Mouse (Mus musculus) forebrain, embryonic 16.5 days (tissue): ENCODE data around the gene Prkag3. TPM values are rescaled to one million over a fixed set of nuclear protein-coding genes. Genes with fewer than 3 reads are reported as not detected.

Experiments
- ATAC-seq: fragments of 200-750 bp; cut with Nextera tagmentation; 2 replicates; pipeline ENCODE4 v1.8.0; 2017; ENCODE audit warnings: mild to moderate bottlenecking, moderate library complexity
- H3K27ac ChIP-seq: fragments of 300-500 bp; sonication (generic); 2 replicates; pipeline ENCODE4 v1.5.1; 2014; ENCODE audit warnings: low read length, control low read depth
- H3K27me3 ChIP-seq: fragments of 300-500 bp; sonication (generic); replicated peaks from 2 replicates; pipeline ENCODE4 v1.6.1; 2014; ENCODE audit warnings: low read length; ENCODE audit not compliant: control insufficient read depth, insufficient read depth
- H3K36me3 ChIP-seq: fragments of 300-500 bp; sonication (generic); 2 replicates; pipeline ENCODE4 v1.6.1; 2014; ENCODE audit not compliant: control insufficient read depth, insufficient read depth
- H3K4me1 ChIP-seq: fragments of 300-500 bp; sonication (generic); replicated peaks from 2 replicates; pipeline ENCODE4 v1.6.1; 2014; ENCODE audit warnings: low read length; ENCODE audit not compliant: control insufficient read depth, insufficient read depth
- H3K4me2 ChIP-seq: fragments of 300-500 bp; sonication (generic); 2 replicates; pipeline ENCODE4 v1.6.1; 2014; ENCODE audit warnings: mild to moderate bottlenecking, low read length, control low read depth
- H3K4me3 ChIP-seq: fragments of 300-500 bp; sonication (generic); replicated peaks from 2 replicates; pipeline ENCODE4 v1.5.1; 2014; ENCODE audit warnings: mild to moderate bottlenecking, low read length, control low read depth
- H3K9ac ChIP-seq: fragments of 300-500 bp; sonication (generic); replicated peaks from 2 replicates; pipeline ENCODE4 v1.6.1; 2014; ENCODE audit warnings: low read depth, low read length, control low read depth
- H3K9me3 ChIP-seq: fragments of 300-500 bp; sonication (generic); 2 replicates; pipeline ENCODE4 v1.6.1; 2016; ENCODE audit warnings: low read length; ENCODE audit not compliant: control insufficient read depth
- WGBS: fragments of 180-500 bp; shearing (Covaris S2); extraction: QIAGEN DNeasy Blood & Tissue Kit; methylation state at CpG from one replicate; pipeline ENCODE4 v1.1.7; 2014; 5-methylcytosine and 5-hydroxymethylcytosine counted together
- polyA plus RNA-seq: library from polyadenylated mRNA; unstranded; fragments of >200 nt; fragmentation: Nextera tagmentation; extraction: Ambion mirVana; gene quantifications from 2 replicates; pipeline ENCODE4 v1.2.1, GENCODE M21; 2015

Gene Prkag3
- polyA plus RNA-seq, 1 experiment from 2014 or later: not detected

DNA sequence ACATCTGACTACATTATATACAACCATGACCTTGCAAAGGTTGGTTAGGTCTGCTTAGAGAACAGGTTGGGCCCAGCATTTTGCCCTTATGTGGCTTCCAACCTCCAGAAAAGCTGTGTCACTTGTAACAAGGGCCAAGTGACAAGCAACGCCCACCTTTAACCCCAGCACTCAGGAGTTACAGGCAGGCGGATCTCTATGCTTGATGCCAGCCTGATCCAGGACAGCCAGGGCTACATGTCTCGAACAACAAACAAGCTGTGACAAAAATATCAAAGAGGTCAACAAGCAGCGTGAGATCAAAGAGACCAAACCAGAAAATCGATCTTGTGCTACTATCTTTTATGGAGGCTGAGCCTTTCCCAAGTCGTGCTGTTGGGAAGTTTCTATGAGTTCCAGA is 27.4 kb downstream of the Prkag3 start:
- H3K27ac ChIP-seq: no peak overlapping the region
- H3K27me3 ChIP-seq: no peaks in the 10 kb centered on the region
- no peak for ATAC-seq
- H3K4me1 ChIP-seq: no peaks in the 10 kb centered on the region
- H3K4me3 ChIP-seq: no peak overlapping the region
- WGBS: 83% methylated on average over 6 of the region's 6 CpGs
- H3K36me3 ChIP-seq: no peaks in the 10 kb centered on the region
- H3K9ac ChIP-seq: no peak overlapping the region
- no peaks in the 10 kb centered on the region for H3K9me3 ChIP-seq
- no peak overlapping the region for H3K4me2 ChIP-seq

DNA sequence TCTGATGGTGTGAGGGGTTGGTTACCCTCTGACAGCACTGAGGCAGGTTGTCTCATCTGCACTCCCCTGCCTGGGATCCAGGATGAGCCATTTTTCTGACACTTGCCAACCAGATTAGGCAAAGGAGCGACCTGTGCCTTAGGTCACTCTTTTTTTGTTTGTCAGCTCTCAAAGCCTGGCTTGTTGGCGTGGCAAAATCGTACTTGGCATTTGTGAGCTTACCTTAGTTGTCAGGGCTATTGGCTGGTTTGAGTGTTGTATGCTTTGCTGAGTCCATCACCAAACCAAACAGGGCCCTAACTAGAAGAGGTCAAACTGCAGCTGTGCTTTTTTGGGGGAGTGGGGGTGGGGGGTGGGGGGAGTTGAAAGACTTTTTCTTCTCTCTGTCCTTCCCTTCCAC is 29.7 kb downstream of the Prkag3 start:
- no peaks in the 10 kb centered on the region for H3K9me3 ChIP-seq
- H3K4me2 ChIP-seq: no peak overlapping the region
- WGBS: 79% methylated on average over 3 of the region's 3 CpGs
- ATAC-seq: no peak
- H3K27me3 ChIP-seq: no peaks in the 10 kb centered on the region; the same call in 1 of the 2 replicates
- H3K27ac ChIP-seq: no peak overlapping the region
- H3K4me1 ChIP-seq: no peaks in the 10 kb centered on the region
- no peak overlapping the region for H3K9ac ChIP-seq
- no peaks in the 10 kb centered on the region for H3K36me3 ChIP-seq
- no peak overlapping the region for H3K4me3 ChIP-seq

GRCm38 (mm10) chr1:74718113-74718512 is 30.9 kb downstream of the Prkag3 start:
- H3K27ac ChIP-seq: no peak overlapping the region
- no peak overlapping the region for H3K4me3 ChIP-seq
- 89% methylated on average over 8 of the region's 8 CpGs for WGBS
- no peaks in the 10 kb centered on the region for H3K36me3 ChIP-seq
- no peak overlapping the region for H3K4me2 ChIP-seq
- H3K4me1 ChIP-seq: peaks cover 7% of the 10 kb centered on the region
- H3K9ac ChIP-seq: no peak overlapping the region
- H3K27me3 ChIP-seq: peaks cover 4% of the 10 kb centered on the region
- H3K9me3 ChIP-seq: no peaks in the 10 kb centered on the region
- no peak for ATAC-seq

GRCm38 (mm10) chr1:74715886-74716285 is 33.1 kb downstream of the Prkag3 start:
- Histone ChIP-seq H3K4me3 (no peak overlapping the region), H3K4me1 (peaks cover 9% of the 10 kb centered on the region)
- no peak for ATAC-seq

DNA sequence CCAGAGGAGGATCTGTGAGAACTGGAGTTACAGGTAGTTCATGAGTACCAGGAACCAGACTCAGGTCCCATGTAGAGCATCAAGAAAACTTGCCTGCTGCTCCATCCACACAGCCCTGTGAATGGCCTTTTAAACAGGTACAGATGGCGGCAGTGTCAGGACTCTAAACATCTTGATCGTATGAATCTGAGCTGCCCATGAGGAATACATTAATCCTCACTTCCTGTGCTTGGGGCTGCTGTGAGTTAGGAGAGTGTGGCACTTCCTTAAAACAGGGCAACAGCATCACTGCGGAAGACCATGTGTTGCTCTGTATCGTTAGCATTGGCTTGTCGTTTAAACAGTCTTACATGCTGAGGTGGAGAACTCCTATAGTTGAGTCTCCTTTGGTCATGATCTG is 33.6 kb downstream of the Prkag3 start:
- H3K27ac ChIP-seq: no peak overlapping the region
- ATAC-seq: no peak
- 81% methylated on average over 5 of the region's 5 CpGs for WGBS
- no peak overlapping the region for H3K9ac ChIP-seq
- H3K4me1 ChIP-seq: peaks cover 9% of the 10 kb centered on the region
- no peak overlapping the region for H3K4me2 ChIP-seq
- H3K27me3 ChIP-seq: peaks cover 4% of the 10 kb centered on the region
- H3K36me3 ChIP-seq: no peaks in the 10 kb centered on the region
- H3K4me3 ChIP-seq: no peak overlapping the region
- H3K9me3 ChIP-seq: no peaks in the 10 kb centered on the region

More at GRCm38 (mm10) chr1:74715886-74716285, 33.1 kb downstream of the Prkag3 start:
- Histone ChIP-seq H3K9ac (no peak overlapping the region), H3K27ac (no peak overlapping the region), H3K27me3 (peaks cover 4% of the 10 kb centered on the region), H3K36me3 (no peaks in the 10 kb centered on the region), H3K9me3 (no peaks in the 10 kb centered on the region), H3K4me2 (no peak overlapping the region)
- WGBS: 91% methylated on average over 6 of the region's 6 CpGs

- no peak overlapping the region for H3K27ac ChIP-seq
- H3K4me3 ChIP-seq: no peak overlapping the region
- H3K4me1 ChIP-seq: peaks cover 9% of the 10 kb centered on the region
- 61% methylated on average over 2 of the region's 2 CpGs for WGBS
- no peaks in the 10 kb centered on the region for H3K9me3 ChIP-seq
- H3K36me3 ChIP-seq: no peaks in the 10 kb centered on the region
- H3K4me2 ChIP-seq: no peak overlapping the region
- ATAC-seq: no peak
- peaks cover 4% of the 10 kb centered on the region for H3K27me3 ChIP-seq
- H3K9ac ChIP-seq: no peak overlapping the region
Observed at GRCm38 (mm10) chr1:74714967-74715366, 34.1 kb downstream of the Prkag3 start.

GRCm38 (mm10) chr1:74713859-74714730 is 34.9 kb downstream of the Prkag3 start:
- peaks cover 9% of the 10 kb centered on the region for H3K4me1 ChIP-seq
- peaks cover 4% of the 10 kb centered on the region for H3K27me3 ChIP-seq
- peak overlapping the region; percentile 69 for H3K4me2 ChIP-seq
- H3K9ac ChIP-seq: no peak overlapping the region; the same call in 1 of the 2 replicates
- no peak for ATAC-seq
- no peaks in the 10 kb centered on the region for H3K9me3 ChIP-seq
- H3K4me3 ChIP-seq: peak overlapping the region; percentile 40
- no peak overlapping the region for H3K27ac ChIP-seq
- WGBS: 37% methylated on average over 12 of the region's 12 CpGs
- no peaks in the 10 kb centered on the region for H3K36me3 ChIP-seq

DNA sequence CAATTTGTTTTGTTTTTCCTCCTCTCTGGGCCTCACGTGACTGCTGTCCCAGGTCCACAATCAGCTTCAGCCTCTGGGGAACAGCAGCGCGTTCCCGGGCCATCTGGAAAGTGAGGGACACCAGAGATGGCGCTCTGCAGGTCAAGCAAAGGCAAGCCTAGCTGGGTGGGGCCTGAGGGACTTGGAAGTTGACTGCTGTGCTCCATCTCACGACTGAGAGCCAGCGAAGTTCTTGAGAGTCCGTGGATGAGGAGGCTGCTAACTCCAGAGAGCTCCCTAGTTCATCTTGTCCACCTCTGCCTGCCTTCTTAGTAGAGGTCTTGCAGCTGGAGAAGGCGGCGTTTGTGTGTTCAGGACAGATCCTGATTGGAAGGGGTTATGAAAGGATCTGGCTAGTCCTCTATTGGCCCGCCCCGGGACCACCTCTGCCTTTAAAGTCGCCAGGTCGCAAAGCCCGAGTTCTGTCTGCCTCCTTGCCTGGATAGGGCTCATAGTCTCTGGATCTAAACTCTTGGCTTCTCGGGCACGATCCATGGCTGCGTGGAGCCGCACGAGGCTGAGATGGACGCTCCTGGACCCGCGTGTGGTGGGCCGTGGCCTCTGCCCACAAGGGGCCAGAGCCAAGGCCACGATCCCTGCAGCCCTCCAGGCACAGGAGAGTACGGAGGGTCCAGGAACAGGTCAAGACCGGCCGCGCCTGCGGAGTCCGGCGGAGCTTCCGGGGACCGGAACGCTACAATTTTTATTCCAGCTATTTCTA is 35.7 kb downstream of the Prkag3 start, which contains the start of gene Cyp27a1:
TSS of gene Cyp27a1 (plus strand) at position 476 of the 760 bp plus-strand sequence.
- H3K9me3 ChIP-seq: no peaks in the 10 kb centered on the region
- H3K4me3 ChIP-seq: peak within 1 kb of the TSS; percentile 40
- H3K4me1 ChIP-seq: peaks cover 9% of the 10 kb centered on the region
- ATAC-seq: no peak
- no peak within 1 kb of the TSS for H3K27ac ChIP-seq
- H3K36me3 ChIP-seq: no peaks in the 10 kb centered on the region
- peak within 1 kb of the TSS; percentile 58 for H3K9ac ChIP-seq
- 3% methylated on average over 35 of the region's 35 CpGs for WGBS
- peaks cover 4% of the 10 kb centered on the region for H3K27me3 ChIP-seq
- peak within 1 kb of the TSS; percentile 69 for H3K4me2 ChIP-seq

- H3K4me2 ChIP-seq: peak overlapping the region; percentile 69
- H3K27me3 ChIP-seq: peaks cover 4% of the 10 kb centered on the region
- WGBS: 36% methylated on average over 5 of the region's 5 CpGs
- ATAC-seq: no peak
- H3K27ac ChIP-seq: no peak overlapping the region
- no peak overlapping the region for H3K4me3 ChIP-seq
- no peaks in the 10 kb centered on the region for H3K36me3 ChIP-seq
- H3K9me3 ChIP-seq: no peaks in the 10 kb centered on the region
- no peak overlapping the region for H3K9ac ChIP-seq
- H3K4me1 ChIP-seq: peaks cover 9% of the 10 kb centered on the region
Observed at GRCm38 (mm10) chr1:74712461-74713098, 36.4 kb downstream of the Prkag3 start.
